Mouse (Mus musculus) left cerebral cortex, adult 9 months (tissue): ENCODE data around the gene Plekhg1.

ENCODE experiments used
- DNase-seq, 2 experiments: peaks; one replicate each; pipeline ENCODE4 v3.0.0; 2022; ENCODE audit warnings: low spot score in 2 of 2

Plekhg1 gene

DNA sequence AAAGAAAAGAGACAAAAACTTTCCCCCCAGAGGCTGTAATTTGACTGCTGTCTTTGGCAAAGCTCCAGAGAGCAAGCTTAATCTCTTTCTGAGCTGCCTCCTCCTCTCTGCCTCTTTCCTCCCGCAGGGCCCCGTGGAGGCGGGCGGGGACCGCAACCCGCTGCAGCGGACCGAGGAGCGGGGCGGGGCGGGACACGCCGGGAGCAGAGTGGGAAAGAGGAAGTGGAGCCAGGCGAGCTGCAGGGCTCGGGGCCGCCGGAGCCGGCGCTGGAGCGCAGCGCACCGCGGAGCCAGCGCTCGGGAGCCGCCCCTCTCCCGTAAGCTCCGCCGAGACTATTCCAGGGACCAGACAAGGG is at the start of gene Plekhg1:
Gene Plekhg1 (plus strand): TSS at position 217 of the 356 bp plus-strand sequence.
- peak; percentile 7 to 56 for DNase-seq

DNA sequence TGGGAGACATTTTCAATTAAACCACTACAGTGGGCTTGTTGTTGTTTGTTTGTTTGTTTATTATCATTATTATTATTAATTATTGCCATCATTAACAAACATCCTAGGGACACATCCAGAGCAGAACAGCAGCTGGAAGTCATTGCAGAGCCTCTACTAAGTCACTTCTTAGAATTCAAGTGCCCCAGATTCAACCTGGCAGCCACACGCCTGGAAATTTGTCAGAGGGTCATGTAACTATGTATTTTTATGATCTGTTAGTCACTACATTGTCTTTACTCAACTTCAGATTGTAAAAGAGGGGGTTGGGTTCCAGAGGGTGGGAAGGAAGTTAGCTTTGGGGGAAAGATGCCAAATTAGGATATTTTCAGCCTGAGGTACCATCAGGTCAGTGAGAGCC is 47.4 kb upstream of the Plekhg1 start:
- no peak for DNase-seq

DNA sequence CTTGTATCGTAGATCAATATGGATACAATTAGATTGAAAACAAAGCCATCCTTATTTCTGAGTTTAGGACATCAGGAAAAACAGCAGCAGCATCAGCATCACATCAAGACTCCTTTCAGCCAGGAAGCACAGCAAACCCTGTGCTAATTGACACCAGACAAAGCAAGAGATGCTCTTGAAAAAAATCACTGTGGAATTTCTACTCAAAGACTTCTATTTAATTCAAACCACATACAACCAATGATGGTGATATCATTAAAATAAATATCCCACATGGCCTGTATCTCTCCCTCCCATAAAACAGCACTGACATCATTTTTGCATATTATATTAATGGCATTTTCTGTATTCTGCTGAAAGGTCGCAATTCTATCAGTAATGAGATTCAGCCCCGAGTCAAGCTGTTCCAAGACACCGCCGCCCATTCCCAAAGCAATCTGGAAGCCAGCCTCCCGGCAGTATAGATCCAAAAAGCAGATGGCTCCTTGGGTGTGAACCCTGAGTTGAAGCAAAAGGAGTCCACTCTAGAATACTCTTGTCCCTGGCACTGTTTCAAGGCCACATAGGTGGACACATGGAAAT is 46.4 kb upstream of the Plekhg1 start:
- DNase-seq = no peak

DNA sequence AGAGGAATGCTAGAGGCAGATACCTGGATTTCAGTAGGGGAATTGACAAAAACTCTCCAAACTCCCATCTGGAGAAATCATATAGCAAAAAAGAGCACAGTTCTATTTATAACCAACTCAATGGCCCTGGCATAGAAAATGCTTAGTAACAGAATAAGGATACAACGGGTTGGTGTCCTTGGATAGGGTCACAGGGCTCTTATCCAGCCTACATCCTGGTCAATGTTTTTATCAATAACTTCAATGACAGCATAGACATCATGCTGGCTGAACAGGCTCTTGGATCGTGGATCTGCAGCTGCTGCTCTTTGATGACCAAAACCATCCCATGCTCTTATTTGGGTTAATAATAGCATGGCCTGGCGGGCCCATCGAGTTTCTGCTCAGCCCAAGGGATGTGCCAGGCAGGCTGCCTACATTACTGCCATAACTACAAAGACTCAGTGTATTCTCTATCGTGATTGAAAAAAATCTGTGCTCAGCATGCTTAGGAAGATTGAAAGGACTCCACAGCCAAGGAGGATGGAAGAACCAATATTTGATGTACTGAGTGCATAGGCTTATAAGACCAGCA is 44.7 kb upstream of the Plekhg1 start:
- DNase-seq = peak in 1 of 2 experiments; percentile 22

DNA sequence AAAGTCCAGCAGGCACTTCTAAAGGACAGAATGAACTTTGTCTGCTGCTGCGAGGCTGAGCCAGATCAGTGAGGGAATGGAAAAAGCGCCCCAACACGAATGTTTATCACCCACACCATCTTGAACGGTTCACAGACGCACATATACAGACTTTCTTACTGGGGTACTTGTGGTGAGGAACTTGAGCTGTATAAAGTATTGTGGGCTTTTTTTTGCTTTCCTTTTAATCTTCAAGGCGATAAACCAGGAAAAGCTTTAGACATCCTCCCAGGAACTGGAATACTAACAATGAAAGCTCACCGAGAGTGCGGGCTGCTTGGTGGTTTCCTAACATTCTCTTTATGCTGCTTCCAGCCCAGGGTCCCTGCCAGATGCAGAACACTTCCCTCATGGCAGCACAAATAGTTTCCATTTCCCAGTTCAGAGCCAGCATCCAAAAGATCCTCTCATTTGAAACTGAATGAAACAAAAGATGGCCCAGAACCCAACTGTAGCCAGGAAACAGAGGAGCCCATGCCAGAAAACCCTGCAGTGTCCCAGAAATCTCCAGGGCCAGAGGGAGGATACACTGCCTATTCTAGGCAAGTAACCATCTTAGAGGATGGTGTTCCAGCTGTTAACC is 43.3 kb upstream of the Plekhg1 start:
- DNase-seq = peak; percentile 19 to 55

DNA sequence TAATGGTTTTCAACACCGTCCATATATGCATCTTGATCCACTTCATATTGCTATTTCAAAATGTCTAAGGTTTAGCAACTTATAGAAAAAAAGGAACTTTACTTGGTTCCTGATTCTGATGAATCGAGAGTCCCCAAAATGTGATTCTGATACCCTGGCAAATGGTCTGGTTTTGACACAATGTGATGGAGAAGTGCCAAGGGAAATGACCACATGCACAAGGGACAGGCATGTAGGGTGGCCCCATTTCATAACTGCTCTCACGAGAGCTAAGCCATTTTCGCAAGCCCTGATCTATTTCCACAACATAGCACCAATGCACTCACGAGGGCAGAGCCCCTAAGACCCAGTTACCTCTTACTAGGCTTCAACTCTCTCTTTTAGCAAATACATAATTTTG is 42.7 kb upstream of the Plekhg1 start:
- no peak for DNase-seq

DNA sequence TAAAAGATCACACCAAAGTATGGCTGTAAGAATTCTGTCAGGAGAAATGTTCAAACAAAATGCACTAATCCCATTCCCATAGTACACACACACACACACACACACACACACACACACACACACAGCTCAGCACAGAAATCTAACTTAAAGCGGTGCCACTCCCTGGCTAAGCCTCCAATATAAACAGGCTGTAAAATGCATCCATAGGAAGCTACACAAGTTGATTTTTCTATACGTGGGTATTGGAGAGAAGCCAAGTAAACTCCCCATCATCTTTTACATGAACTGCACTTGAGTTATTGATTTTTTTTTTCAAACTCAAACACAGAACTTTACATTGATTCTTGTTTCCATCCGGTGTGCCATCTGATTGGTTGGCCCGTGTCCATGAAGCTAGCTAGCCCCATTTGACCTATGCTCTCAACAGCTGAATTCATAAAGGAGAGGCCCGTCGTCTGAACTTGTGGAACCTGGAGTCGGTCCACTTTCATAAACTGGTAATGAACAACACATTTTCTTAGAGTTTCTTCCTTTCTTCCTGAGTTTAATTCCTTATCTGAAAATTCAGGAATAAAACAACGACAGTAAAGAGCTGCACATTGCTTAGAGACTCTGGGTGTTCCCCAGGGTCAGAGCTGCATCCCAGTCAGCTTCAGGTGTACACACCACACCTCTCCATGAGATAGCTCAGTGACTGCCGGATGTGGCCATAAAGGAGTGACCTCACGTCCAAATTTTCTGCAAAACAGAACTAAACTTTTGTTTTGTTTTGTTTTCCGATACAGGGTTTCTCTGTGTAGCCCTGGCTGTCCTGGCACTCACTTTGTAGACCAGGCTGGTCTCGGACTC is 39.7 kb upstream of the Plekhg1 start:
- no peak for DNase-seq

DNA sequence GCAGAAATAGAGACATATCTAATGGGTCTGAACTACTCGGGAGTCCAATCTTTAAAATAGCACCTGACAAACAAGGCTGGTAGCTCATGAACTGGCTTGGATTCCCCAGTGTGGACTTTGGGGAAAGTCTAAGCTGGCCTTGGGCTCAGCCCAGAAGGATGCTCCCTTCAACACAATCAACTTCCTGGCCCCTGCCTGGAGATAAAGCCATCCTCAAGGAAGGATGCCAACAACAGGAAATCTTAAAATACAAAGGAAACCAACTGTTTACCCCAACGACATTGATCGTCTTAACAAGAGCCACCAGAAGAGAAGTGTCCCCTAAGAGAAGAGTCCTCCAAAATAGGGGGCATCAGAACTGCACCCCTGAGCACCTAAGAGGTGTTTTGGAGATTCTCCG is 38.3 kb upstream of the Plekhg1 start:
- no peak for DNase-seq

DNA sequence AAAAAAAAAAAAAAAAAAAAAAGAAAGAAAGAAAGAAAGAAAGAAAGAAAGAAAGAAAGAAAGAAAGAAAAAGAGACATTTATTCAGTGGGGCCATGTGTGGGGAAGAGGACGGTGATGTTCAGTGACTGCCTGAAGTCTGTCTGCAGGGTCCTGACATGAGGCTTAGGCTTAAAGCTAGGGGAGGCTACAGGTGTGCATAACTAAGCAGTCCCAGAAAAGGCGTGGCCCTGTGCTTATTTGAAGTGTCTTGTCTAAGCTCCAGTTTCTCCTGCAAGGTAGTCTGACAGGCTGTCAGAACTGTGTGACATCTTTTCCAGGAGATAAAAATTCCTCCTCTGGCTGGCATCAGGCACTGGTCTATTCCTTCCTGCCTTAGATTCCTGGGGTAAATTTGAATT is 37.6 kb upstream of the Plekhg1 start:
- no peak for DNase-seq

DNA sequence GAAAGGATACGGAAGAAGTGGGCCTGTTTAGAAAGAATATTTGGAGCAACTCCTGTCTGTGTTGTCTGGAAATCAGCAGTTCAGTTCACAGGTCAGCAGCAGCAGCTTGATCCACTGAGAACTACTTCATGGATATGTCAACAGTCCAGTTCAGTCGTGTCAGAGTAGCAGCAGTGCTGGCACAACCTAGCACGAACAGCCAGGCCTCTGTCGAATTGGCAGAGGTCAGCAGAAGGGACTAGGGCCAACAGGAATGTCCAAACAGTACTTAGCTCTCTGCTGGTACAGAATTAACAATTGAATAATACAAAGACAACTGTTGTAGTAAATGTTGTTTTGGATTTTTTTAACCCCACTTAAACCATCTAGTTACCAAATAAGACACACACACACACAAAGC is 33.9 kb upstream of the Plekhg1 start:
- peak in 1 of 2 experiments; percentile 10 for DNase-seq

DNA sequence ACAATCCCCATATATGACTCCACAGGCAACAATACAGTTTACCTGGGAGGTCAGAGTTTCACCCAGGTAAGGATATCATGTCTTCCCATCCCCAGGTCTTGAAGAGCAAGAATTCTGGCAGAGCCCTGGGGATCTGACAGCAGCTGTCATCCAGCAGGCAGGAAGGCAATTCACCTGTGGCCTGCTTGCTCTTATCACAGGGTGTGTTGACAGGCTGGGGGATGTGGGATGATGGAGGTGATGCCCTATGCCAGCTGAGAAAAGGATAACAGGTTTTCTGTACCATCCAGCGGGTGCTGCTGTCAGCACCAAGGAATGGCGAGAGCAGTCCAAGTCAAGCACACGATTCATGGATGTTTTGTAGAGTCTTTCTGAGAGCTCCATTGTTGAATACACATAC is 30.1 kb upstream of the Plekhg1 start:
- DNase-seq = no peak

DNA sequence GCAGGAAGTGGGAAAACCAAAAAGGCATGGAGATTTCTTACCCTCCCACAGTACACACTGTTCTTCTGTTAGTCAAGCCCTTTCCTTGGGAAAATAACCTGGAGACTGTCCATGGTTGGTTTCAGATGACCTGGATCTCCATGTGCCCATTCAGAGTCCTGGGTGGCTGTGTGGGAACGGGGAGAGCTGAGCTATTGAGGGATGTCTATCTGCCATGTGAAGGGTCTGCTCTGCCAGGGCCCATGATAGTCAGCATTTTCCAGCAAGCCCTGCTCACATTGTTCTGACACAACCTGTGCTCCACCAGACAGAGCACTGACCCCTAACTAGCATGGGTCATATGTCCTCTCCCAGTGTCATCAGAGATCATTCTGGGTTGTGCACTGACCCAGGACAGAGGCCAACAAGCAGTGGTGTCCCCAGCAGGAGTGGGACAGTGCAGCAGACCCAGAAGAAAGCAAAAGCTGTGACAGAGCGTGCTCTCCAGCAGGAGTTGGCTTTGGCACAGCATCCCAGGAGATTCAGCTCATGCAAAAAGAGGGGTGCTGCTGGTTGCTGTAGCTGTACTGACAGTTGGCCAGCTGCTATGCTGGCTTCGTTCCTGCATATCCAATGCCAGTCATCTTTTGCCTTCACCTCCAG is 24.7 kb upstream of the Plekhg1 start:
- no peak for DNase-seq

DNA sequence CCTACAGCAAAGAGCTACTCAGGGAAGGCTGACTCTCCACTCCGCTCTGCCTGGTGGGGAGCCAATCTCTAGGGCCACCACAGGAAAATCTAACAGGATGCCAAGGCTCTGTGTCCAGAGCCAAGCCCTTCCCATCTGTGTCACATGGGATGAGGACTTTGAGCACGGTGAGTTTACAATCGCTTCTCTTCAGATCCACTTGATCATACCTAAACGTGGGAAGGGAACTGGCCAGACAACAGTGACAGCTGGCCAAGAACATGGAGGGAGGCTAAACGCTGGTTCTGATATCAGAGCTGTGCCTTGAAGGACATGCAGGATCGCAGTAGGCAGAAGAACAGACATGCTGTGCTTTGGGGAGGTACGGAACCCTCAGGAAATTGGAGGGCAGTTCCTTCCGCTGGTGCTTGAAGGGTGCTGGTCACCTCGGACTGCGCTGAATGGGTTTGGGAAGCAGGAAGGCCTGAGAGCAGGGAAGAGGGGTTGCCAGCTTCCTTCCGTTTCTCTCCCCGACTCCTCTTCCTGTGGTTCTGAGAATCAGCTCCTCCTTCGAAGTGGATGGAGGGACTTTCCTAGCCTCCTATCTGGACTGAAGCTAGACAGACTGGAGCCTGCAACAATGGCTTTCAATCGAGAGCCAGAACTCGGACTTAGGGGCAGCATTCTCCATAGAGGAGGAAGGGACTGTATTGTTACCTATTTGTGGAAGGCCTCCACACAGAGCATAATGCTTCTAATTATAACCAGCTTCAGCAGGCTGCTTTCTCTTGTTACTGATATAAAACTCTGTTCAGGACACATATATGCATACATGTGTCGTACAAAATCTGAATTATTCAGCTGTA is 21.9 kb upstream of the Plekhg1 start:
- peak in 1 of 2 experiments; percentile 20 for DNase-seq

DNA sequence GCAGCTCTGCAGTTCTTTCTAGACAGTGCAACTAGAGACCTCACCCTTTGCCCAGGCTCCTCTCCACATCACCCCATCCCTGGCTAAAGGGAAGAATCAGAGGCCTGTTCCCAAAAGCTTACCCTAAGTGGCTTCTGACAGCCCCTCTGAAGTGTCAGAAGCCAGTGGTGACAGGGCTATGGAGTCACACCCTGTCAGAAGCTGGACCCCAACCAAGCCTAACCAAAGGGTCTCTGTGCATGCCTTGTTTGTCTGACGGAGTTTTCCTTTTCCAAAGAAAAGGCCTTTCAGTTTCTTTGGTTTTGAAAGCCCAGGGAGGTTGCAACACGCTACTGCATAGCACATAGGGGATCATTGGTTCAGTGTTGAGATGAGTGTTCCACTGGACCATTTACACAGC is 19.9 kb upstream of the Plekhg1 start:
- no peak for DNase-seq

DNA sequence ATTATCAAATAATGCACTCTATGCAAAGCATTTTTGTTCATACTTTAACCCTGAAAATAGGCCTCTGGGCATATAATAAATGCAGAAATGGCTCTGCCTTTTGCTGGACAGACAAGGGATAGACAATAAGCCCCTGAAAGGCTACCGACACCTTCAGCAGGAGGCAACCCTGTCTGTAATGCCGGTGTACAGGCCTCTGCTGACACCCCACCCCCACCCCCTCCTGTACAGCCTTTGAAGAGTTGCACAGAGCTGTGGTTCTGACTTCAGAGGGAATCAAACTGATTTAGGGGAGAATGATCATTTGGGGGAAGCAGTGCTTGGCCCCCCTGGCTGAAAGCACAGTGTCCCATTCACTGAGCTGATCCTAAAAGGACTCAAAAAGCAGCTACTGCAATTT is 17.8 kb upstream of the Plekhg1 start:
- DNase-seq = no peak

DNA sequence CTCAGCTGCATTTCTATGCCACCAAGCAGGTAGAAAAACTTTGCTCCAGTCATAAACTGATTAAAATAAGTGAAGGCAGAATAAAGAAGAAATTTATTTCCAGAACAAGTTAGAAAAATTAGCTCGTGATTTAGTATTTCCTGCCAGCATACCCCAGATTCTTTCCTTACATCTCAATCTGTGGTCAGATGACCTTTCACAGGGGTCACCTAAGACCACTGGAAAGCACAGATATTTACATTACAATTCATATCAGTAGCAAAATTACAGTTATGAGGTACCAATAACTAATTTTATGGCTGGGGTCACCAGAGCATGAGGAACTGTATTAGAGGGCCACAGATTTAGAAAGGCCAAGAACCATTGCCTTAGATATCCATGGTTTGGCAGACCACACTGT is 15.5 kb upstream of the Plekhg1 start:
- no peak for DNase-seq

DNA sequence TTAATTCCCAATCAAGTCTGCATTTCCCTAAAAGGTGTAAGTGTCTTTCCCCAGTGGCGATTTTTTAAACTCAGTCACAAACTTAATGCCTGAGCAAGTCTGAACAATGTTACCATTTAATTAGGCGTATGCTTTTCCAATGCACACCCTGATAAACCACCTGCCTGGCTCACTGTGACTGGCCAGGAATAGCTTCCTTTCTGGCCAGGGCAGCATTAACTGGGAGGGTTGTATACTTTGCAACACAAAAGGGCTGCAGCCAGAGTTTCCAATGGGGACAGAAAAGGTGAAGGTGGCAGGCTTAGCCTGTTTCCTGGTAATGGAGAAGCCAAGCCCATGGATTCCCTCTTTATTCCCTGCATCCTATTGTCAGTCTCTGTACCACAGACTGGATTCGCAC is 10.5 kb upstream of the Plekhg1 start:
- no peak for DNase-seq

DNA sequence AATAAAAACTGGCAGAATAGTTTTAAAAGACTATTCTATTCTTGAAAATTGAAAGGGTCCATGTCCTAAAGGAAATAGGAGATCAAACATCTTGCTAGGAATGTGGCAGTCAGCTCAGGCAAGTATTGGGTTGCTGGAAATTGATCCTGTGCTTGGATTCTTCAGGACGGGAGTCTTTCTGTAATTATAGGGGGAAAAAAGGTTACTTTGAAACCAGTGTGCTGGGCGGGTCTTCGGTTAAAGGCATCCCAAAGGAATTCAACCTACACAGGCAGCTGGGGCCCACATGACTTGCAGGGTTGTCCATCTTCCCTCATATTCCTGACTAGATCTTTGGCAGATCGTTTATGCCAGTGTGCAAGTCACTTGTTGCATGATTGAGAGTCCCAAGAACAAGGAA is 9.8 kb upstream of the Plekhg1 start:
- DNase-seq = no peak

DNA sequence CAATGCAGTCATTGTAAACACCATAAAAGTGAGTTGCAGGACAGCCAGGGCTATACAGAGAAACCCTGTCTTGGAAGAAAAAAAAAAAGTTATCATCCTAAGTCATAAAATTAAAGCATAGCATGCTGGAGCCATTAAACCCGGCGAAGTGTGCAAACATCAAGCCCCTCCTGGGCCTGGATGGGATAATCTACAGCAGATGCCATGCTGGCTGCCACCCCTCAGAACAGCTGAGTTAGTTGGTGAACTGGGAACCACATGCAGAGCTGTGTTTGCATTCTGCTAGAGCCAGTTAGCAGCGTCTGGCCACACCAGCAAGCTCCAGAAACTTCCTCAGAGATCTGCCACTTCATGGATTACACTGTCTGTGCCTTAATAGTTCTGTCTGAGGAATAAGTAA is 3.1 kb upstream of the Plekhg1 start:
- no peak for DNase-seq

DNA sequence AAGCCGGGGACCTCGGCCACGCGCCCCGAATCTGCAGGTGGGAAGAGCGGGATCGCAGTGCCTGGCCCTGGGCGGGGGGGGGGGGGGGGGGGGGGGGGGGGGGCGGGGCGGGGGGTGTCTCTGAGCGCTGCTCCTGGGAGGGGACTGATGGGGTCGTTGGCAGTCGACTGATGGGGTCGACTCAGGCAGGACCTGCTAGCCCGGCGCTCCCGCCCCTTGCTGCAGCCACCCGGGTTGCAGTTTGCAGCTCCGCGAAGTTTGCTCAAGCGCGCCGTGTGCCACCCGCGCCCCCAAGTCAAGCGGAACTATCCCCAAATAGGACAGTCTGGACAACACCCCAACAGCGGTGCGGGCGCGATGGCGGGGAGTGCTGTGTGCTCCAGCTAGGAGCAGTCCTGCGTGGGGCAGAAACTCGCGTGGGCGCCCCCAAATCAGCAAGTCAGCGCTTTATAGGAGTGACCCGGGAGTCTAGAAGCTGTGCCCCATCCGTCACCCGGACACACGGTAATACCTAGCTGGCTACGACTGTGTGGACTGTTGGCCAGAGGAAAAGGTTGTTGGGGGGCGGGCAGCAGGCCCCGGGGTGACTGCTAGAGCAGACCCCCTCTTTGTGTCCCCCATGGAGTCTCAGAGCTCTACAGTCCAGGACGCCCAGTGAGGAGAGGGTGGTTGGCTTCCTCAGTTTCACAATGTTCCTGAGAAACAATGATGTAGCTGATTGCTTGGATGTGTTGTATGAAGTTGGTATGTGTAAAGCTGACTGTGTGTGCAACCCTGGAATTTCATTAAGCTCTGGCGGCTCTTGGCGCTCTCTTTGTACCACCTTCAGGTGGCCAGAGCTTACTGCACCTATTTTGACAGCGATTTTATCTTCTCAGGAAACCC is 582 bp downstream of the Plekhg1 start:
- DNase-seq = peak in 1 of 2 experiments; percentile 28
